Comparison of ENCODE assay signal across 19 mouse cellular contexts in the genomic region with DNA sequence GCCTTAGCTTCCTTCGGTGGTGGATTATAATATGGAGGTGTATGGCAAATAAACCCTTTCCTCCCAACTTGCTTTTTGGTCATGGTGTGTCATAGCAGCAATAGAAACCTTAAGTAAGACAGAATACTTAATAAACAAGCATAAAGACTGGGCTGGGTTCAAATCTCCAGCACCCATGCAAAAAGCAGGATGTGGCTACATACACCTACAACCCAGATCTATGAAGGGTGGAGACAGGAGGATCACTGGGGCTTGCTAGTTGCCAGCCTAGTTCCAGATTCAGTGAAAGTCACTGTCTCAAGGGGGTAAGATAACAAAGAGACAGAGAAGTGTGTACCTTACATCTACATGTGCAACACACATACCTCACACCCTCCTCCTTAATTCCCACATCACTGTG. TPM values are rescaled to one million over a fixed set of nuclear protein-coding genes. Genes with fewer than 3 reads are reported as not detected.
"Had no signal": no experiment of that assay in that cellular context is flagged by ENCODE, and none has a peak within 500 bp of the region (broad histone marks: within the 10 kb centered on the region; RNA-seq: fewer than 3 reads in every experiment).

No protein-coding gene starts in this region.

- DNase-seq: gastrocnemius, adult 2 months; gastrocnemius, postnatal 10 days; gastrocnemius, postnatal 25 days; heart, adult 18-20 months; heart, postnatal 14 days; heart, postnatal 36 days; kidney, adult 11 months; kidney, adult 2 months; kidney, postnatal 10 days; kidney, postnatal 25 days; kidney, postnatal 4 days; liver; liver, embryonic 13.5 days had no signal

- ATAC-seq: hindbrain, postnatal 0 days had no signal

RNA-seq across cellular contexts. Expression of a gene that starts 51.4 kb away (rescaled TPM):
- polyA plus RNA-seq: heart, embryonic 10.5 days; intestine, embryonic 14.5 days; intestine, embryonic 16.5 days; kidney, embryonic 16.5 days; liver, embryonic 11.5 days; liver, embryonic 13.5 days had no signal
